Mouse (Mus musculus): ENCODE results near the gene Crlf1. TPM values are rescaled to one million over a fixed set of nuclear protein-coding genes. Genes with fewer than 3 reads are reported as not detected.
A peak's percentile ranks its signal among the peaks of the same experiment; 100 is the strongest.

The Crlf1 gene
- polyA plus RNA-seq, 1 experiment from 2014 or later: 2.4 TPM

- no peak overlapping the region for H3K4me3 ChIP-seq (ENCODE audit: low read depth, low read length)
- no peak for ATAC-seq (ENCODE audit: low FRiP score)
- H3K27ac ChIP-seq (ENCODE audit: low read depth, low read length): no peak overlapping the region
- peaks cover 3% of the 10 kb centered on the region; the same call in 1 of the 2 replicates for H3K4me1 ChIP-seq (replicated peaks; ENCODE audit: control insufficient read depth, insufficient read depth, low read length)
- no peak for DNase-seq (ENCODE audit: low spot score)
- no peak overlapping the region for H3K4me2 ChIP-seq (replicated peaks; ENCODE audit: low read depth, low read length)
- H3K9me3 ChIP-seq (ENCODE audit: control insufficient read depth, low read length): no peaks in the 10 kb centered on the region
- WGBS: 79% methylated on average over 10 of the region's 10 CpGs
- no peak overlapping the region for H3K9ac ChIP-seq (ENCODE audit: low read depth, low read length)
- no peaks in the 10 kb centered on the region for H3K27me3 ChIP-seq (ENCODE audit: control insufficient read depth, insufficient read depth, low read length)
- H3K36me3 ChIP-seq (ENCODE audit: control insufficient read depth, insufficient read depth, low read length): peaks cover 3% of the 10 kb centered on the region; the same call in 1 of the 2 replicates
Observed at GRCm38 (mm10) chr8:70517940-70518643, 25.1 kb downstream of the Crlf1 start.

- DNase-seq (ENCODE audit: low spot score) (no peak), ATAC-seq (ENCODE audit: low FRiP score) (no peak)
- no peaks in the 10 kb centered on the region for H3K27me3 ChIP-seq (ENCODE audit: control insufficient read depth, insufficient read depth, low read length)
- no peak overlapping the region for H3K9ac ChIP-seq (ENCODE audit: low read depth, low read length)
- WGBS: 92% methylated on average over 6 of the region's 6 CpGs
- no peak overlapping the region for H3K27ac ChIP-seq (ENCODE audit: low read depth, low read length)
- H3K9me3 ChIP-seq (ENCODE audit: control insufficient read depth, low read length): no peaks in the 10 kb centered on the region
- peaks cover 3% of the 10 kb centered on the region; the same call in 1 of the 2 replicates for H3K36me3 ChIP-seq (ENCODE audit: control insufficient read depth, insufficient read depth, low read length)
- no peak overlapping the region for H3K4me3 ChIP-seq (ENCODE audit: low read depth, low read length)
- H3K4me2 ChIP-seq (replicated peaks; ENCODE audit: low read depth, low read length): no peak overlapping the region
- peaks cover 3% of the 10 kb centered on the region; the same call in 1 of the 2 replicates for H3K4me1 ChIP-seq (replicated peaks; ENCODE audit: control insufficient read depth, insufficient read depth, low read length)
Observed at GRCm38 (mm10) chr8:70519043-70519442, 26.1 kb downstream of the Crlf1 start.

- 72% methylated on average over 2 of the region's 2 CpGs for WGBS
- H3K36me3 ChIP-seq (ENCODE audit: control insufficient read depth, insufficient read depth, low read length): peaks cover 3% of the 10 kb centered on the region; the same call in 1 of the 2 replicates
- ATAC-seq (ENCODE audit: low FRiP score): no peak
Observed at GRCm38 (mm10) chr8:70519606-70520005, 26.6 kb downstream of the Crlf1 start.

GRCm38 (mm10) chr8:70522592-70523403 is 29.8 kb downstream of the Crlf1 start:
- WGBS: under 1% methylated on average over 51 of the region's 51 CpGs
- peak; percentile 97 for DNase-seq (ENCODE audit: low spot score)
- H3K4me2 ChIP-seq (replicated peaks; ENCODE audit: low read depth, low read length): peak overlapping the region; percentile 60
- no peaks in the 10 kb centered on the region for H3K9me3 ChIP-seq (ENCODE audit: control insufficient read depth, low read length)
- peak overlapping the region; percentile 78 for H3K9ac ChIP-seq (ENCODE audit: low read depth, low read length)
- H3K36me3 ChIP-seq (ENCODE audit: control insufficient read depth, insufficient read depth, low read length): no peaks in the 10 kb centered on the region
- H3K4me3 ChIP-seq (ENCODE audit: low read depth, low read length): peak overlapping the region; percentile 79
- H3K27me3 ChIP-seq (ENCODE audit: control insufficient read depth, insufficient read depth, low read length): no peaks in the 10 kb centered on the region
- peak; percentile 81 for ATAC-seq (ENCODE audit: low FRiP score)
- peaks cover 4% of the 10 kb centered on the region; the same call in 1 of the 2 replicates for H3K4me1 ChIP-seq (replicated peaks; ENCODE audit: control insufficient read depth, insufficient read depth, low read length)
- peak overlapping the region; percentile 58 for H3K27ac ChIP-seq (ENCODE audit: low read depth, low read length)

More at GRCm38 (mm10) chr8:70519606-70520005, 26.6 kb downstream of the Crlf1 start:
- DNase-seq (ENCODE audit: low spot score): no peak
- H3K4me1 ChIP-seq (replicated peaks; ENCODE audit: control insufficient read depth, insufficient read depth, low read length): peaks cover 3% of the 10 kb centered on the region; the same call in 1 of the 2 replicates
- no peaks in the 10 kb centered on the region for H3K9me3 ChIP-seq (ENCODE audit: control insufficient read depth, low read length)
- H3K4me2 ChIP-seq (replicated peaks; ENCODE audit: low read depth, low read length): no peak overlapping the region
- no peak overlapping the region for H3K4me3 ChIP-seq (ENCODE audit: low read depth, low read length)
- no peak overlapping the region for H3K9ac ChIP-seq (ENCODE audit: low read depth, low read length)
- H3K27ac ChIP-seq (ENCODE audit: low read depth, low read length): no peak overlapping the region
- no peaks in the 10 kb centered on the region for H3K27me3 ChIP-seq (ENCODE audit: control insufficient read depth, insufficient read depth, low read length)

- WGBS: 1% methylated on average over 8 of the region's 8 CpGs
- peaks cover 8% of the 10 kb centered on the region; the same call in 1 of the 2 replicates for H3K4me1 ChIP-seq (replicated peaks; ENCODE audit: control insufficient read depth, insufficient read depth, low read length)
- peak overlapping the region; percentile 67 for H3K4me3 ChIP-seq (ENCODE audit: low read depth, low read length)
- peaks cover 5% of the 10 kb centered on the region; the same call in 1 of the 2 replicates for H3K36me3 ChIP-seq (ENCODE audit: control insufficient read depth, insufficient read depth, low read length)
- ATAC-seq (ENCODE audit: low FRiP score) (0 out of 2 replicates have a peak, but pooled peaks have one; percentile 26), DNase-seq (ENCODE audit: low spot score) (no peak)
- no peaks in the 10 kb centered on the region for H3K9me3 ChIP-seq (ENCODE audit: control insufficient read depth, low read length)
- H3K27me3 ChIP-seq (ENCODE audit: control insufficient read depth, insufficient read depth, low read length): no peaks in the 10 kb centered on the region
- peak overlapping the region; percentile 55 for H3K9ac ChIP-seq (ENCODE audit: low read depth, low read length)
- no peak overlapping the region for H3K27ac ChIP-seq (ENCODE audit: low read depth, low read length)
- H3K4me2 ChIP-seq (replicated peaks; ENCODE audit: low read depth, low read length): peak overlapping the region; percentile 65
Observed at GRCm38 (mm10) chr8:70527111-70527511, 34.2 kb downstream of the Crlf1 start.

- peak within 1 kb of the TSS; percentile 67 for H3K4me3 ChIP-seq (ENCODE audit: low read depth, low read length)
- peak; percentile 99 for DNase-seq (ENCODE audit: low spot score)
- peaks cover 5% of the 10 kb centered on the region; the same call in 1 of the 2 replicates for H3K4me1 ChIP-seq (replicated peaks; ENCODE audit: control insufficient read depth, insufficient read depth, low read length)
- H3K9me3 ChIP-seq (ENCODE audit: control insufficient read depth, low read length): no peaks in the 10 kb centered on the region
- peak within 1 kb of the TSS; percentile 74 for H3K27ac ChIP-seq (ENCODE audit: low read depth, low read length)
- H3K36me3 ChIP-seq (ENCODE audit: control insufficient read depth, insufficient read depth, low read length): peaks cover 9% of the 10 kb centered on the region; the same call in 1 of the 2 replicates
- H3K27me3 ChIP-seq (ENCODE audit: control insufficient read depth, insufficient read depth, low read length): no peaks in the 10 kb centered on the region
- peak within 1 kb of the TSS; percentile 84 for H3K9ac ChIP-seq (ENCODE audit: low read depth, low read length)
- ATAC-seq (ENCODE audit: low FRiP score): peak; percentile 94
- 0% methylated on average over 33 of the region's 61 CpGs for WGBS
- H3K4me2 ChIP-seq (replicated peaks; ENCODE audit: low read depth, low read length): peak within 1 kb of the TSS; percentile 84
Observed at GRCm38 (mm10) chr8:70527512-70528181, 34.7 kb downstream of the Crlf1 start, which contains the start of the genes Fkbp8 and Kxd1. TSS of gene Fkbp8 (plus strand) at chr8:70527724. TSS of gene Kxd1 (minus strand) at chr8:70527956.

GRCm38 (mm10) chr8:70528182-70528797 is 35.3 kb downstream of the Crlf1 start:
- no peaks in the 10 kb centered on the region for H3K9me3 ChIP-seq (ENCODE audit: control insufficient read depth, low read length)
- peaks cover 9% of the 10 kb centered on the region; the same call in 1 of the 2 replicates for H3K36me3 ChIP-seq (ENCODE audit: control insufficient read depth, insufficient read depth, low read length)
- H3K4me2 ChIP-seq (replicated peaks; ENCODE audit: low read depth, low read length): peak overlapping the region; percentile 84
- WGBS: 39% methylated on average over 13 of the region's 13 CpGs
- peak overlapping the region; percentile 74 for H3K27ac ChIP-seq (ENCODE audit: low read depth, low read length)
- no peak for ATAC-seq (ENCODE audit: low FRiP score)
- H3K27me3 ChIP-seq (ENCODE audit: control insufficient read depth, insufficient read depth, low read length): no peaks in the 10 kb centered on the region
- no peak for DNase-seq (ENCODE audit: low spot score)
- peaks cover 5% of the 10 kb centered on the region; the same call in 1 of the 2 replicates for H3K4me1 ChIP-seq (replicated peaks; ENCODE audit: control insufficient read depth, insufficient read depth, low read length)
- peak overlapping the region; percentile 84 for H3K9ac ChIP-seq (ENCODE audit: low read depth, low read length)
- H3K4me3 ChIP-seq (ENCODE audit: low read depth, low read length): peak overlapping the region; percentile 67

GRCm38 (mm10) chr8:70529299-70529698 is 36.3 kb downstream of the Crlf1 start:
- no peaks in the 10 kb centered on the region for H3K9me3 ChIP-seq (ENCODE audit: control insufficient read depth, low read length)
- 91% methylated on average over 5 of the region's 5 CpGs for WGBS

More at GRCm38 (mm10) chr8:70529299-70529698, 36.3 kb downstream of the Crlf1 start:
- Histone ChIP-seq H3K36me3 (ENCODE audit: control insufficient read depth, insufficient read depth, low read length) (peaks cover 12% of the 10 kb centered on the region; the same call in 1 of the 2 replicates), H3K27ac (ENCODE audit: low read depth, low read length) (no peak overlapping the region), H3K4me1 (replicated peaks; ENCODE audit: control insufficient read depth, insufficient read depth, low read length) (peaks cover 5% of the 10 kb centered on the region; the same call in 1 of the 2 replicates), H3K9ac (ENCODE audit: low read depth, low read length) (0 out of 2 replicates have a peak overlapping the region, but pooled peaks have one; percentile 2), H3K4me2 (replicated peaks; ENCODE audit: low read depth, low read length) (no peak overlapping the region), H3K27me3 (ENCODE audit: control insufficient read depth, insufficient read depth, low read length) (no peaks in the 10 kb centered on the region), H3K4me3 (ENCODE audit: low read depth, low read length) (no peak overlapping the region)
- ATAC-seq (ENCODE audit: low FRiP score) (no peak), DNase-seq (ENCODE audit: low spot score) (no peak)
